Mouse (Mus musculus): ENCODE data around the gene Smyd2.

GRCm38 (mm10) chr1:189866621-189867020 lies 55.5 kb downstream of the Smyd2 start:
- TF ChIP-seq POU5F1 (IDR thresholded peaks at IDR 0.05; ENCODE audit: borderline replicate concordance, low read length) (no peak), CTCF (conservative IDR thresholded peaks at IDR 0.05; ENCODE audit: low read length) (no peak), NANOG (IDR thresholded peaks at IDR 0.05; ENCODE audit: borderline replicate concordance, low read length) (no peak)
